Mouse (Mus musculus) neural tube, embryonic 12.5 days (tissue): Measurements from ENCODE around the gene Ninj1. TPM values are rescaled to one million over a fixed set of nuclear protein-coding genes. Genes with fewer than 3 reads are reported as not detected.

Experiments
- ATAC-seq: fragments of 200-750 bp; cut with Nextera tagmentation; 2 replicates; pipeline ENCODE4 v1.8.0; 2017; ENCODE audit warnings: low read depth, mild to moderate bottlenecking, moderate TSS enrichment, moderate library complexity; ENCODE audit not compliant: low FRiP score
- H3K27ac ChIP-seq: fragments of 300-500 bp; sonication (generic); 2 replicates; pipeline ENCODE4 v1.5.1; 2016
- H3K27me3 ChIP-seq: fragments of 300-500 bp; sonication (generic); replicated peaks from 2 replicates; pipeline ENCODE4 v1.6.1; 2016; ENCODE audit warnings: mild to moderate bottlenecking
- H3K36me3 ChIP-seq: fragments of 300-500 bp; sonication (generic); 2 replicates; pipeline ENCODE4 v1.6.1; 2016; ENCODE audit warnings: mild to moderate bottlenecking
- H3K4me1 ChIP-seq: fragments of 300-500 bp; sonication (generic); 2 replicates; pipeline ENCODE4 v1.6.1; 2016
- H3K4me2 ChIP-seq: fragments of 300-500 bp; sonication (generic); replicated peaks from 2 replicates; pipeline ENCODE4 v1.6.1; 2016; ENCODE audit warnings: mild to moderate bottlenecking
- H3K4me3 ChIP-seq: fragments of 300-500 bp; sonication (generic); 2 replicates; pipeline ENCODE4 v1.5.1; 2016
- H3K9ac ChIP-seq: fragments of 300-500 bp; sonication (generic); 2 replicates; pipeline ENCODE4 v1.6.1; 2016; ENCODE audit warnings: mild to moderate bottlenecking
- H3K9me3 ChIP-seq: fragments of 300-500 bp; sonication (generic); 2 replicates; pipeline ENCODE4 v1.6.1; 2016; ENCODE audit warnings: mild to moderate bottlenecking
- WGBS: fragments of 180-500 bp; shearing (Covaris S2); methylation state at CpG from one replicate; pipeline ENCODE4 v1.1.7; 2016; 5-methylcytosine and 5-hydroxymethylcytosine counted together
- polyA plus RNA-seq: library from polyadenylated mRNA; unstranded; fragments of >200 nt; fragmentation: Nextera tagmentation; extraction: Ambion mirVana; gene quantifications from 2 replicates; pipeline ENCODE4 v1.2.1, GENCODE M21; 2016

The Ninj1 gene
- polyA plus RNA-seq, 1 experiment from 2014 or later, result 21.0 TPM

DNA sequence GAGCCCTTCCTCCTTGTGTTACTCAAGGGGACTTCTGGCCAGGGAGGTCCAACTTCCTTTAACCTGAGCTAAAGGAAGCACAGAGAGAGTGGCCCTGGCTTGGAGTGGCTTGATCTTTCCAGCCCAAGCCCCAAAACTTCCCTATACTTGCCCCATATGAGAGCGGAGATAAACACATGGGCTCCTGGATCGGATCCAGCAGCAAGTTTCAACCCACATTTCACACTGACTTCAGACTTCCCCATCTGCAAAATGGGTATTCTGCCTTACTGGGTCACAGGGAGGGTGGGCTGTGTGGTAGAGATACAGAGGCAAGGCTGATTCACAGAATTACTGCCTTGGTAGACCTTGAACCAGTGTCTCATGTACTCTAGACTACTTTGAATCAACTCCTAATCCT lies 56.2 kb downstream of the Ninj1 start:
- no peaks in the 10 kb centered on the region for H3K9me3 ChIP-seq
- no peak overlapping the region for H3K27ac ChIP-seq
- peaks cover 7% of the 10 kb centered on the region for H3K4me1 ChIP-seq
- WGBS, result 96% methylated on average over 2 of the region's 2 CpGs
- H3K4me2 ChIP-seq, result no peak overlapping the region
- H3K4me3 ChIP-seq, result no peak overlapping the region
- no peak overlapping the region for H3K9ac ChIP-seq
- no peak for ATAC-seq
- H3K27me3 ChIP-seq, result peaks cover 29% of the 10 kb centered on the region
- H3K36me3 ChIP-seq, result no peaks in the 10 kb centered on the region

DNA sequence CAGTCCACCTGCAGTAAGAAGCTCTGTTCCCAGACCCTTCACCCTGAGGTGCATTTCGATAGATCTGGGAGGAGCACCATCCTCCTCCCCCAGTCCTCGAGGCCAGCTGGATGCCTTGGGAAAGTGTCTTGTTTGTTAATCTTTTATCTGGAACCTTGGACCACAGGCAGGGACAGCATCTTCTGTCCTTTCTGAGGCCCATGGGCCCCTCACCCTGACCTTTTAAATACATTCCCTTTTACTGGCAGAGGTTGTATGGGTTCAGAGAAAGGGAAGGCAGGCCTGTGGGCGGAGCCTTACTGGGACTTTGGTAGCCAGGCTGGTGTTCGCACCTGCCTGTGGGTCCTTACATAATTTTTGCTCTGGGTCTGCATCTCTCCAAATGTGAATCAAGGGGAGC lies 58.0 kb downstream of the Ninj1 start:
- 56% methylated on average over 4 of the region's 4 CpGs for WGBS
- Histone ChIP-seq H3K27me3 (peaks cover 33% of the 10 kb centered on the region), H3K36me3 (no peaks in the 10 kb centered on the region), H3K4me3 (no peak overlapping the region), H3K9me3 (no peaks in the 10 kb centered on the region), H3K27ac (no peak overlapping the region), H3K4me2 (no peak overlapping the region), H3K4me1 (peaks cover 7% of the 10 kb centered on the region), H3K9ac (no peak overlapping the region)
- ATAC-seq, result no peak

Other genes starting within 250 kb of the Ninj1 start
- gene Fam120a, start 219.5 kb upstream of the Ninj1 start, polyA plus RNA-seq, result 15.3 and 15.9 TPM in 2 replicates
- gene Wnk2, start 39.5 kb upstream of the Ninj1 start, polyA plus RNA-seq, result 16.4 and 17.2 TPM in 2 replicates
- gene Card19, start 28.6 kb downstream of the Ninj1 start, polyA plus RNA-seq, result 29.0 and 32.0 TPM in 2 replicates
- gene Susd3, start 61.2 kb downstream of the Ninj1 start, polyA plus RNA-seq, result 0.68 and 0.70 TPM in 2 replicates
- gene Fgd3, start 132.8 kb downstream of the Ninj1 start, polyA plus RNA-seq, result 2.6 and 2.7 TPM in 2 replicates
- 44.5 and 49.9 TPM in 2 replicates for gene Bicd2, start 154.1 kb downstream of the Ninj1 start, polyA plus RNA-seq
- gene Ippk, start 233.8 kb downstream of the Ninj1 start, polyA plus RNA-seq, result 16.3 TPM in 2 replicates